Mouse (Mus musculus) right cerebral cortex, postnatal 14 days (tissue): Measurements from ENCODE around the gene Slf1.
"Not testable (repeated sequence)": the region's sequence is repeated elsewhere in the genome, so short reads cannot be mapped to it uniquely, and the experiment has no call there.

Experiments
- DNase-seq: peaks from one replicate; pipeline ENCODE4 v3.0.0; 2022

Slf1 gene

GRCm38 (mm10) chr13:77134931-77135620 lies at the start of gene Slf1, which contains the start of gene 2210408I21Rik:
Slf1 (minus strand) TSS chr13:77135473.
2210408I21Rik (plus strand) TSS chr13:77135540.
- peak; percentile 89 for DNase-seq

GRCm38 (mm10) chr13:77177931-77178330 lies 42.7 kb upstream of the Slf1 start:
- no peak for DNase-seq

GRCm38 (mm10) chr13:77140890-77141289 lies 5.6 kb upstream of the Slf1 start:
- DNase-seq = no peak

GRCm38 (mm10) chr13:77135621-77135981 lies 328 bp upstream of the Slf1 start:
- no peak for DNase-seq

GRCm38 (mm10) chr13:77131132-77131531 lies 4.1 kb downstream of the Slf1 start:
- DNase-seq = no peak

GRCm38 (mm10) chr13:77128240-77128639 lies 7.0 kb downstream of the Slf1 start:
- DNase-seq = no peak

GRCm38 (mm10) chr13:77125159-77125558 lies 10.1 kb downstream of the Slf1 start:
- DNase-seq = no peak

- DNase-seq = no peak
These were observed 16.6 kb downstream of the Slf1 start for GRCm38 (mm10) chr13:77118695-77119094.

GRCm38 (mm10) chr13:77107734-77108133 lies 27.5 kb downstream of the Slf1 start:
- DNase-seq = no peak

GRCm38 (mm10) chr13:77092876-77093275 lies 42.4 kb downstream of the Slf1 start:
- DNase-seq = not testable (repeated sequence)

GRCm38 (mm10) chr13:77072030-77072429 lies 63.2 kb downstream of the Slf1 start:
- DNase-seq = no peak

- no peak for DNase-seq
These were observed 66.4 kb downstream of the Slf1 start for GRCm38 (mm10) chr13:77068847-77069246.

- no peak for DNase-seq
These were observed 72.1 kb downstream of the Slf1 start for GRCm38 (mm10) chr13:77063221-77063620.

- no peak for DNase-seq
These were observed 85.5 kb downstream of the Slf1 start for GRCm38 (mm10) chr13:77049736-77050135.

- no peak for DNase-seq
These were observed 86.8 kb downstream of the Slf1 start for GRCm38 (mm10) chr13:77048461-77048860.

- no peak for DNase-seq
These were observed 87.9 kb downstream of the Slf1 start for GRCm38 (mm10) chr13:77047179-77047931.

GRCm38 (mm10) chr13:77046416-77046815 lies 88.9 kb downstream of the Slf1 start:
- DNase-seq = peak; percentile 11

- no peak for DNase-seq
These were observed 89.9 kb downstream of the Slf1 start for GRCm38 (mm10) chr13:77045375-77045774.

- DNase-seq = no peak
These were observed 91.9 kb downstream of the Slf1 start for GRCm38 (mm10) chr13:77043375-77043774.

- DNase-seq = no peak
These were observed 105.7 kb downstream of the Slf1 start for GRCm38 (mm10) chr13:77029594-77029993.

GRCm38 (mm10) chr13:77018851-77019250 lies 116.4 kb downstream of the Slf1 start:
- DNase-seq = no peak

- no peak for DNase-seq
These were observed 131.6 kb downstream of the Slf1 start for GRCm38 (mm10) chr13:77003684-77004083.

GRCm38 (mm10) chr13:77002628-77003027 lies 132.6 kb downstream of the Slf1 start:
- DNase-seq = no peak
